8 mouse cellular contexts compared by ENCODE assay signal in the genomic region with DNA sequence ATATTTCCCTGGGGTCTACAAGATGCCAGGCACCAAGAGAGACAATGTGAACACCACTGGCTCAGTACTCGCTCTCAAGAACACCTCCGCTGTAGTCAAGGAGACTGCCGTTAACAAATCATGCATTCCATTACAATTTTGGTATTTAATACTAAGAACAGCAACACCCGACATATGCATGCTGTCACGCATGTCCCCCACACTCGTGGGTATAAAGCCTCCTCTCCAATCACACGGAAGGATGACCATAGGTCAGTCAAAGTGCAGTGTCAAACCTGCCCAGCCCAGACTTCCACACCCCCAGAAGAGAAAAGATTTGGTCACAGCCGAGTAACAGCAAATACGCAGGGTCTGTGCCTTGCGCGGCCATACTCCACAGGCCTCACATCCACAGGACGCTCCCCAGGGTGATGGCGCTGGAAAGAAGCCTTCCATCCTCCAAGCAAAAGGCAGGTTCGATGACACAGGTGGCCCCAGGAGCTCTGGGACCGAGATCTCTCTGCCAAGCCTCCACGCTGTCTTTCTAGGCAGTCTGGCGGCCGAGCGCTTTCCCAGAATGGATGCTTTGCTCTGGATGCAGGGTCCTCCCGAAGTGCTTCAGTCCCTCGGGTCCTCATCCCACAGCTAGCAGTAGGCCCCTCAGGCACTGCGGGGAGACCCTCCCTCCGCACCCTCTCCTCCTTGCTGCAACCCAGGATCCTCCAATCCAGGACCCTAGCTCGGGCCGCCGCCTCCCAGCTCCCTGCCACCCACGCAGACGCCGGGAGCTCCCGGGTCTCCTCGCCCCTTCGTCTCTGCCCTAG. TPM values are rescaled to one million over a fixed set of nuclear protein-coding genes. Genes with fewer than 3 reads are reported as not detected.
DNase-seq lines count a peak whose midpoint lies in the region; ATAC-seq and TF ChIP-seq lines count a peak whose summit lies in the region.

No protein-coding gene starts in this region.

- TF ChIP-seq CTCF in lung, postnatal 0 days (IDR thresholded peaks at IDR 0.05): no peak

- no peak for TF ChIP-seq EP300 in lung, postnatal 0 days (IDR thresholded peaks at IDR 0.05)

- peak; percentile 40 for DNase-seq in cerebellum, adult 11-12 months
- no peak for DNase-seq in cerebellum, adult 9-11 months
- DNase-seq in lung, postnatal 0 days (ENCODE audit: low spot score): peak; percentile 5
- DNase-seq in lung, postnatal 25 days (ENCODE audit: low spot score): no peak
- DNase-seq in limb, embryonic 10.5 days (ENCODE audit: low spot score): no peak

- H3K9me3 ChIP-seq in lung, postnatal 0 days (ENCODE audit: low read length): no peaks in the 10 kb centered on the region
- H3K9me3 ChIP-seq in embryonic facial prominence, embryonic 15.5 days (replicated peaks): no peaks in the 10 kb centered on the region
- H3K9me3 ChIP-seq in limb, embryonic 10.5 days (replicated peaks): no peaks in the 10 kb centered on the region
- no peaks in the 10 kb centered on the region for H3K9me3 ChIP-seq in neural tube, embryonic 14.5 days (ENCODE audit: control insufficient read depth, low read length)

- WGBS in lung, postnatal 0 days: 6% methylated on average over 31 of the region's 32 CpGs
- WGBS in embryonic facial prominence, embryonic 15.5 days: 8% methylated on average over 32 of the region's 32 CpGs
- 12% methylated on average over 32 of the region's 32 CpGs for WGBS in limb, embryonic 10.5 days
- 6% methylated on average over 31 of the region's 32 CpGs for WGBS in neural tube, embryonic 14.5 days

- H3K27me3 ChIP-seq in lung, postnatal 0 days (replicated peaks; ENCODE audit: insufficient read depth, low read length): no peaks in the 10 kb centered on the region
- 0 out of 2 replicates have a peak, but pooled peaks cover 3% of the 10 kb centered on the region for H3K27me3 ChIP-seq in embryonic facial prominence, embryonic 15.5 days
- peaks cover 11% of the 10 kb centered on the region for H3K27me3 ChIP-seq in limb, embryonic 10.5 days (ENCODE audit: low read depth, poor library complexity, severe bottlenecking)
- no peaks in the 10 kb centered on the region for H3K27me3 ChIP-seq in neural tube, embryonic 14.5 days (ENCODE audit: control insufficient read depth, insufficient read depth, low read length)

- H3K9ac ChIP-seq in lung, postnatal 0 days (replicated peaks; ENCODE audit: low read depth): peak overlapping the region; percentile 44; the same call in 1 of the 2 replicates
- H3K9ac ChIP-seq in embryonic facial prominence, embryonic 15.5 days: peak overlapping the region; percentile 79
- peak overlapping the region; percentile 75 for H3K9ac ChIP-seq in neural tube, embryonic 14.5 days (replicated peaks; ENCODE audit: low read depth, low read length)

- H3K27ac ChIP-seq in lung, postnatal 0 days (ENCODE audit: low read length): 0 out of 2 replicates have a peak overlapping the region, but pooled peaks have one; percentile 26
- peak overlapping the region; percentile 58; the same call in 1 of the 2 replicates for H3K27ac ChIP-seq in embryonic facial prominence, embryonic 15.5 days (replicated peaks)
- peak overlapping the region; percentile 77 for H3K27ac ChIP-seq in limb, embryonic 10.5 days
- H3K27ac ChIP-seq in neural tube, embryonic 14.5 days (ENCODE audit: low read depth, low read length): peak overlapping the region; percentile 77

- H3K4me3 ChIP-seq in lung, postnatal 0 days (ENCODE audit: low read depth, low read length): peak overlapping the region; percentile 64
- peak overlapping the region; percentile 73 for H3K4me3 ChIP-seq in embryonic facial prominence, embryonic 15.5 days (replicated peaks)
- peak overlapping the region; percentile 61 for H3K4me3 ChIP-seq in limb, embryonic 10.5 days
- peak overlapping the region; percentile 62 for H3K4me3 ChIP-seq in neural tube, embryonic 14.5 days (ENCODE audit: low read depth, low read length)

- ATAC-seq in lung, postnatal 0 days: 0 out of 2 replicates have a peak, but pooled peaks have one; percentile 1
- ATAC-seq in embryonic facial prominence, embryonic 15.5 days (ENCODE audit: insufficient number of reproducible peaks, low FRiP score, low TSS enrichment, low read depth): no peak; the same call in 1 of the 2 replicates
- peak; percentile 23 for ATAC-seq in neural tube, embryonic 14.5 days (ENCODE audit: low read depth)
- ATAC-seq in erythroid progenitor cell, adult 5-6 weeks (replicated peaks; ENCODE audit: low FRiP score, poor library complexity, severe bottlenecking): no peak

- H3K4me1 ChIP-seq in lung, postnatal 0 days (ENCODE audit: insufficient read depth, low read depth, low read length): 0 out of 2 replicates have a peak, but pooled peaks cover 7% of the 10 kb centered on the region
- peaks cover 12% of the 10 kb centered on the region for H3K4me1 ChIP-seq in embryonic facial prominence, embryonic 15.5 days
- peaks cover 20% of the 10 kb centered on the region for H3K4me1 ChIP-seq in limb, embryonic 10.5 days
- peaks cover 9% of the 10 kb centered on the region; the same call in 1 of the 2 replicates for H3K4me1 ChIP-seq in neural tube, embryonic 14.5 days (ENCODE audit: control insufficient read depth, insufficient read depth, low read length)

- H3K4me2 ChIP-seq in lung, postnatal 0 days (replicated peaks; ENCODE audit: low read depth, low read length): peak overlapping the region; percentile 98
- peak overlapping the region; percentile 84 for H3K4me2 ChIP-seq in embryonic facial prominence, embryonic 15.5 days (replicated peaks)
- H3K4me2 ChIP-seq in neural tube, embryonic 14.5 days (ENCODE audit: low read depth, low read length): peak overlapping the region; percentile 71

- H3K36me3 ChIP-seq in lung, postnatal 0 days (ENCODE audit: insufficient read depth, low read length): no peaks in the 10 kb centered on the region
- no peaks in the 10 kb centered on the region for H3K36me3 ChIP-seq in embryonic facial prominence, embryonic 15.5 days
- no peaks in the 10 kb centered on the region for H3K36me3 ChIP-seq in limb, embryonic 10.5 days
- no peaks in the 10 kb centered on the region for H3K36me3 ChIP-seq in neural tube, embryonic 14.5 days (ENCODE audit: control insufficient read depth, insufficient read depth, low read length)

RNA-seq across cellular contexts. Expression of a gene that starts 0.5 kb away (rescaled TPM):
- 7.2 and 8.3 TPM in 2 replicates for polyA plus RNA-seq in lung, postnatal 0 days (2015; fragmentation: Nextera tagmentation; extraction: Ambion mirVana)
- polyA plus RNA-seq in embryonic facial prominence, embryonic 15.5 days (2015; fragmentation: Nextera tagmentation; extraction: Ambion mirVana): 15.0 and 16.6 TPM in 2 replicates
- 12.1 and 12.7 TPM in 2 replicates for polyA plus RNA-seq in limb, embryonic 10.5 days (2016; fragmentation: Nextera tagmentation; extraction: Ambion mirVana)
- polyA plus RNA-seq in neural tube, embryonic 14.5 days (2014; fragmentation: Nextera tagmentation; extraction: Ambion mirVana): 35.8 and 46.3 TPM in 2 replicates
- 4.6 TPM in 1 of 2 replicates, not detected in the other for total RNA-seq in erythroid progenitor cell, adult 5-6 weeks (2015; ENCODE audit: low replicate concordance)
- 0.23 and 0.26 TPM in 2 replicates for total RNA-seq in erythroid progenitor cell, adult 5-6 weeks (2017; ENCODE audit: low replicate concordance)

RNA-seq across cellular contexts. Expression of a gene that starts 33.2 kb away (rescaled TPM):
- polyA plus RNA-seq in lung, postnatal 0 days (2015; fragmentation: Nextera tagmentation; extraction: Ambion mirVana): 0.27 and 0.32 TPM in 2 replicates
- polyA plus RNA-seq in embryonic facial prominence, embryonic 15.5 days (2015; fragmentation: Nextera tagmentation; extraction: Ambion mirVana): 2.2 and 3.4 TPM in 2 replicates
- not detected in 2 replicates for polyA plus RNA-seq in limb, embryonic 10.5 days (2016; fragmentation: Nextera tagmentation; extraction: Ambion mirVana)
- polyA plus RNA-seq in neural tube, embryonic 14.5 days (2014; fragmentation: Nextera tagmentation; extraction: Ambion mirVana): 0.43 and 0.76 TPM in 2 replicates
- not detected in 2 replicates for total RNA-seq in erythroid progenitor cell, adult 5-6 weeks (2015; ENCODE audit: low replicate concordance)
- total RNA-seq in erythroid progenitor cell, adult 5-6 weeks (2017; ENCODE audit: low replicate concordance): not detected in 2 replicates

Comparison
In these comparisons a context has a peak if more than half of its experiments do, and no peak if none do; other contexts are left out.
1. DNase-seq: peak in cerebellum, adult 11-12 months (single experiment) and lung, postnatal 0 days (single experiment); none in cerebellum, adult 9-11 months (single experiment), lung, postnatal 25 days (single experiment) and limb, embryonic 10.5 days (single experiment).
2. ATAC-seq: peak in lung, postnatal 0 days (single experiment) and neural tube, embryonic 14.5 days (single experiment); none in embryonic facial prominence, embryonic 15.5 days (single experiment) and erythroid progenitor cell, adult 5-6 weeks (single experiment).
3. H3K27ac ChIP-seq: peak in every context shown above with its lines; median percentile 77 in limb, embryonic 10.5 days; 77 in neural tube, embryonic 14.5 days; 58 in embryonic facial prominence, embryonic 15.5 days; 26 in lung, postnatal 0 days.
4. Peak in every context shown above with its lines, with median percentiles within 50 percentile points of each other: H3K4me2 ChIP-seq, H3K4me3 ChIP-seq and H3K9ac ChIP-seq.